Mouse (Mus musculus): Measurements from ENCODE around the gene Gxylt2.

The Gxylt2 gene

GRCm38 (mm10) chr6:100716817-100717216 lies 12.3 kb downstream of the Gxylt2 start:
- DNase-seq, result no peak

GRCm38 (mm10) chr6:100720098-100720501 lies 15.6 kb downstream of the Gxylt2 start:
- no peak for DNase-seq

- DNase-seq, result peak; percentile 52
Observed at GRCm38 (mm10) chr6:100720882-100721721, 16.6 kb downstream of the Gxylt2 start.

GRCm38 (mm10) chr6:100731996-100732375 lies 27.5 kb downstream of the Gxylt2 start:
- DNase-seq, result peak; percentile 41

GRCm38 (mm10) chr6:100732376-100733021 lies 28.0 kb downstream of the Gxylt2 start:
- peak; percentile 77 for DNase-seq

- no peak for DNase-seq
Observed at GRCm38 (mm10) chr6:100733218-100733617, 28.7 kb downstream of the Gxylt2 start.

GRCm38 (mm10) chr6:100734321-100734720 lies 29.8 kb downstream of the Gxylt2 start:
- no peak for DNase-seq

- no peak for DNase-seq
Observed at GRCm38 (mm10) chr6:100758431-100759208, 54.1 kb downstream of the Gxylt2 start.

- no peak for DNase-seq
Observed at GRCm38 (mm10) chr6:100767756-100768155, 63.2 kb downstream of the Gxylt2 start.

- no peak for DNase-seq
Observed at GRCm38 (mm10) chr6:100775923-100776505, 71.5 kb downstream of the Gxylt2 start.

- DNase-seq, result no peak
Observed at GRCm38 (mm10) chr6:100778595-100778994, 74.1 kb downstream of the Gxylt2 start.

GRCm38 (mm10) chr6:100780421-100780820 lies 75.9 kb downstream of the Gxylt2 start:
- no peak for DNase-seq

- no peak for DNase-seq
Observed at GRCm38 (mm10) chr6:100781644-100782043, 77.1 kb downstream of the Gxylt2 start.

- no peak for DNase-seq
Observed at GRCm38 (mm10) chr6:100787726-100788125, 83.2 kb downstream of the Gxylt2 start.

- no peak for DNase-seq
Observed at GRCm38 (mm10) chr6:100789161-100789560, 84.6 kb downstream of the Gxylt2 start.

- no peak for DNase-seq
Observed at GRCm38 (mm10) chr6:100792055-100792659, 87.6 kb downstream of the Gxylt2 start.

GRCm38 (mm10) chr6:100792973-100793769 lies 88.6 kb downstream of the Gxylt2 start:
- no peak for DNase-seq

GRCm38 (mm10) chr6:100795797-100796196 lies 91.3 kb downstream of the Gxylt2 start:
- DNase-seq, result no peak

- no peak for DNase-seq
Observed at GRCm38 (mm10) chr6:100799290-100799689, 94.8 kb downstream of the Gxylt2 start.

GRCm38 (mm10) chr6:100799766-100800165 lies 95.2 kb downstream of the Gxylt2 start:
- DNase-seq, result no peak

- DNase-seq, result peak; percentile 76
Observed at GRCm38 (mm10) chr6:100800497-100800955, 96.0 kb downstream of the Gxylt2 start.

Measured in right cerebral cortex, adult 18-20 months (tissue).